Mouse (Mus musculus) limb, embryonic 14.5 days (tissue): ENCODE measurements around the gene Cdc20. TPM values are rescaled to one million over a fixed set of nuclear protein-coding genes. Genes with fewer than 3 reads are reported as not detected.

Experiments
- ATAC-seq: fragments of 200-750 bp; cut with Nextera tagmentation; 2 replicates; pipeline ENCODE4 v1.8.0; 2017; ENCODE audit warnings: low read depth, moderate number of reproducible peaks, moderate TSS enrichment; ENCODE audit not compliant: low FRiP score
- DNase-seq: peaks from one replicate; pipeline ENCODE4 v3.0.0-alpha.2; 2015; ENCODE audit warnings: low spot score
- H3K27ac ChIP-seq: fragments of 300-500 bp; sonication (generic); replicated peaks from 2 replicates; pipeline ENCODE4 v1.5.1; 2014; ENCODE audit warnings: low read depth, mild to moderate bottlenecking, low read length, moderate library complexity, mixed read lengths
- H3K27me3 ChIP-seq: fragments of 300-500 bp; sonication (generic); 2 replicates; pipeline ENCODE4 v1.6.1; 2014; ENCODE audit warnings: low read length, mixed read lengths; ENCODE audit not compliant: control insufficient read depth, insufficient read depth
- H3K36me3 ChIP-seq: fragments of 300-500 bp; sonication (generic); 2 replicates; pipeline ENCODE4 v1.6.1; 2014; ENCODE audit warnings: mild to moderate bottlenecking, low read length, moderate library complexity, mixed read lengths; ENCODE audit not compliant: control insufficient read depth, insufficient read depth
- H3K4me1 ChIP-seq: fragments of 300-500 bp; sonication (generic); 2 replicates; pipeline ENCODE4 v1.6.1; 2014; ENCODE audit warnings: antibody characterized with exemption, low read length, mixed read lengths; ENCODE audit not compliant: control insufficient read depth, insufficient read depth
- H3K4me2 ChIP-seq: fragments of 300-500 bp; sonication (generic); replicated peaks from 2 replicates; pipeline ENCODE4 v1.6.1; 2014; ENCODE audit warnings: low read depth, mild to moderate bottlenecking, low read length, moderate library complexity; ENCODE audit not compliant: severe bottlenecking
- H3K4me3 ChIP-seq: fragments of 300-500 bp; sonication (generic); replicated peaks from 2 replicates; pipeline ENCODE4 v1.5.1; 2014; ENCODE audit warnings: low read length
- H3K9ac ChIP-seq: fragments of 300-500 bp; sonication (generic); 2 replicates; pipeline ENCODE4 v1.6.1; 2014; ENCODE audit warnings: mild to moderate bottlenecking, low read depth, low read length, moderate library complexity; ENCODE audit not compliant: severe bottlenecking
- H3K9me3 ChIP-seq: fragments of 300-500 bp; sonication (generic); 2 replicates; pipeline ENCODE4 v1.6.1; 2016; ENCODE audit warnings: low read length; ENCODE audit not compliant: control insufficient read depth
- POLR2A ChIP-seq: fragments of 200-500 bp; IDR thresholded peaks from 2 replicates; pipeline ENCODE4 v1.8.0; 2012; ENCODE audit warnings: inconsistent platforms, mild to moderate bottlenecking, moderate library complexity, borderline replicate concordance; ENCODE audit not compliant: insufficient read depth, insufficient read length; ENCODE audit errors: extremely low read depth
- WGBS: fragments of 180-500 bp; shearing (Covaris S2); extraction: QIAGEN DNeasy Blood & Tissue Kit; methylation state at CpG from one replicate; pipeline ENCODE4 v1.1.7; 2014; 5-methylcytosine and 5-hydroxymethylcytosine counted together
- polyA plus RNA-seq, 2 experiments: library from polyadenylated mRNA; depleted of rRNA in 1 of 2; stranded (reverse) in 1 of 2; unstranded in 1 of 2; fragments of >200 nt; fragmentation: Nextera tagmentation in 1 of 2; extraction: Ambion mirVana in 1 of 2; gene quantifications; 2 replicates each; pipeline versions ENCODE4 v1.2.1 to v1.2.3; 2012 to 2014

Gene Cdc20
- polyA plus RNA-seq, 2 experiments = 144 to 189 TPM

DNA sequence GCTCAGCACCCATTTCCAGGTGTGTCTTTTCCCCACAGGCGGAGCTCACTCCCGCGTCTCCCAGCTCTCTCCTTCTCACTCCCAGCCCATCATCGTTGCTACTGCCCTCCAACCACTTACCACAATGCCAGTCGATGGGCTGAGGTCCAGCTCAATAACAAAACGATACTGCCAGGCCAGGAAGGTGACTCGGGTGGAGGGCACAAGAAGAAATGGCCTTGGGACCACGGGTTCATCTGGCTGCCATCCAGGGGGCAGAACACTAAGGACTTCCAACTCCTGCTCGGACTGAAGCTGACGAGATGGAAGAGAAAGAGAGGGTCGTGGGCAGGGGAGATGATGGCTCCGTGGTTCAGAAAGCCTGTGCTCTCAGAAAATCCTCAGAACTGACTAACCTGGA lies 34.5 kb downstream of the Cdc20 start:
- Histone ChIP-seq H3K4me1 (no peaks in the 10 kb centered on the region), H3K27ac (no peak overlapping the region), H3K9me3 (no peaks in the 10 kb centered on the region), H3K36me3 (peaks cover 54% of the 10 kb centered on the region), H3K27me3 (no peaks in the 10 kb centered on the region), H3K9ac (no peak overlapping the region), H3K4me3 (no peak overlapping the region), H3K4me2 (no peak overlapping the region)
- ATAC-seq = no peak
- WGBS = 96% methylated on average over 12 of the region's 12 CpGs
- DNase-seq = no peak
- no peak for TF ChIP-seq POLR2A

DNA sequence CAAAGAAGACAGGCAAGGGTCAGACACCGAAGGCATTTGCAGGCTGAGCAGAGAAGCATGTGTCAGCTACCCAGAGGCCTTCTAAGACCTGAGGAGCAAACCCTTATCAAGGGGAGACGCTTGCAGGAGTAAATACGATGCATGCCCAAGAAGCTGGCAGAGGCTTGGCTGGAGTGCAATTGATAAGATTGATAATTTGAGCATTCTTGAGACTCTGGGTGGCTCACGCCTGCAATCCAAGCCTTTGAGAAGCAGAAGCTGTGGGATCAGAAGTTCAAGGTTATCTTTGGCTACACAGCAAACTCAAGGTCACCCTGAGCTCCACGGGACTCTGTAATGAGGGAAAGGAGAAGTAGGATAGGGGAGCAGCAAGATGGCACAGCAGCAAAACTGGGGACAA lies 35.2 kb downstream of the Cdc20 start:
- no peaks in the 10 kb centered on the region for H3K9me3 ChIP-seq
- H3K4me2 ChIP-seq = no peak overlapping the region
- WGBS = 90% methylated on average over 5 of the region's 5 CpGs
- no peaks in the 10 kb centered on the region for H3K27me3 ChIP-seq
- H3K9ac ChIP-seq = no peak overlapping the region
- no peak for DNase-seq
- H3K4me1 ChIP-seq = no peaks in the 10 kb centered on the region
- no peak for TF ChIP-seq POLR2A
- H3K36me3 ChIP-seq = peaks cover 62% of the 10 kb centered on the region
- ATAC-seq = no peak
- no peak overlapping the region for H3K27ac ChIP-seq
- H3K4me3 ChIP-seq = no peak overlapping the region

DNA sequence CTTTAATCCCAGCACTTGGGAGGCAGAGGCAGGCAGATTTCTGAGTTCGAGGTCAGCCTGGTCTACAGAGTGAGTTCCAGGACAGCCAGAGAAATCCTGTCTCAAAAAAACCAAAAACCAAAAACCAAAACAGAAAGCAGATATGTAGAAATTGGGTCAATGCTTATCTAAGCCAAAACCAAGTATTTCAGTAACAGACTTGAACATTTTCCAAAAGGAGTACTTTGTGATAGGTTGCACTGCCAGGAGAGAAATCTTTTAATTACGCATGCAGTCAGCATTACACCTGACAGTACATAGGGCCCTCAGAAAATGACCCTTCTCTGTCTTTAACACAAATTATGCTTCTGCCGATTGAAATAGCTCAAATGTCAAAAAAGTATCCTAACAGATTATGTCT lies 35.7 kb downstream of the Cdc20 start:
- no peaks in the 10 kb centered on the region for H3K9me3 ChIP-seq
- peaks cover 67% of the 10 kb centered on the region for H3K36me3 ChIP-seq
- H3K27ac ChIP-seq = no peak overlapping the region
- no peak overlapping the region for H3K4me3 ChIP-seq
- H3K9ac ChIP-seq = no peak overlapping the region
- no peak for TF ChIP-seq POLR2A
- H3K4me1 ChIP-seq = no peaks in the 10 kb centered on the region
- H3K27me3 ChIP-seq = no peaks in the 10 kb centered on the region
- H3K4me2 ChIP-seq = no peak overlapping the region
- no peak for DNase-seq
- ATAC-seq = no peak
- WGBS = 88% methylated on average over 3 of the region's 3 CpGs

DNA sequence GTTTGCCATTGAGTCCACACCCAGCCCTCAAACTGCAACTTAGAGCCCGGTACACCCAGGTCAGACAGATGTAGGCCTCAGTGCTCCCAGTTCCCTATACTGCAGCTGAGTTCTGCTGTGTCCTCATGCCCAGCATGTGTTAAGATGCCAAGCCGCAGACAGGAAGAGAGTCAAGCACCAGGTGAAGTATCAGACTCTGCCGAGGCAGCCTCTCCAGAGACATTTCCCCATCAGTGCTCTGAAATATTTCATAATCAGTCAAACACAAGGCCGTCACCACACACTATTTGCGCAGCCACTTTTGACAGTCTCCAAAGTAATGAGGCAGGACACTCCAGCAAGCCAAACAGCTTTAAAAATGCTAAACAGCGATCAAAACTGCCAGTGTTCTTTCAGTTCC lies 38.8 kb downstream of the Cdc20 start:
- Histone ChIP-seq H3K4me1 (no peaks in the 10 kb centered on the region), H3K4me2 (no peak overlapping the region), H3K36me3 (peaks cover 92% of the 10 kb centered on the region), H3K27me3 (no peaks in the 10 kb centered on the region), H3K9ac (no peak overlapping the region), H3K9me3 (no peaks in the 10 kb centered on the region), H3K27ac (no peak overlapping the region), H3K4me3 (no peak overlapping the region)
- no peak for DNase-seq
- 93% methylated on average over 6 of the region's 6 CpGs for WGBS
- TF ChIP-seq POLR2A = no peak
- ATAC-seq = no peak

DNA sequence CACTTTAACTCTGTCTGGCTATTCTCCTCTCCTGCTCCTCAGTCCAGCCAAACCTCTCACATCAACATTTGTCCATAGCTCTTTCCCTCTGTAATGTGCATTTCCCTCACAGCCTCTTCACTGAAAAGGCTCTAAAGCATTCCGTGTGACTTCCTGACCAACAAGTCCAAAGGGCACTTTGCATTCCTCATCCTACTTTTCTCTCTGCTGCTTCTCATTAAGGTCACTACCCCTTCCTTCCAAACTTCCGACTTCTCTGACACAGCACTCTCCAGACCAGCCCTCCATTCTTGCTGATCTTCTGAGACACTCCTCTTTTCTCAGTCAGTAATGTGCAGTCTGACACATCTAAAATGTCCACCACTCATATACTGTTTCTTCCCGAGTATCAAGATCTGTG lies 40.7 kb downstream of the Cdc20 start:
- no peak overlapping the region for H3K4me3 ChIP-seq
- no peak for DNase-seq
- 70% methylated on average over 3 of the region's 3 CpGs for WGBS
- no peak overlapping the region for H3K4me2 ChIP-seq
- H3K4me1 ChIP-seq = no peaks in the 10 kb centered on the region
- ATAC-seq = no peak
- no peak for TF ChIP-seq POLR2A
- H3K9ac ChIP-seq = no peak overlapping the region
- H3K27me3 ChIP-seq = no peaks in the 10 kb centered on the region
- H3K27ac ChIP-seq = no peak overlapping the region
- H3K9me3 ChIP-seq = no peaks in the 10 kb centered on the region
- H3K36me3 ChIP-seq = peaks cover 93% of the 10 kb centered on the region

DNA sequence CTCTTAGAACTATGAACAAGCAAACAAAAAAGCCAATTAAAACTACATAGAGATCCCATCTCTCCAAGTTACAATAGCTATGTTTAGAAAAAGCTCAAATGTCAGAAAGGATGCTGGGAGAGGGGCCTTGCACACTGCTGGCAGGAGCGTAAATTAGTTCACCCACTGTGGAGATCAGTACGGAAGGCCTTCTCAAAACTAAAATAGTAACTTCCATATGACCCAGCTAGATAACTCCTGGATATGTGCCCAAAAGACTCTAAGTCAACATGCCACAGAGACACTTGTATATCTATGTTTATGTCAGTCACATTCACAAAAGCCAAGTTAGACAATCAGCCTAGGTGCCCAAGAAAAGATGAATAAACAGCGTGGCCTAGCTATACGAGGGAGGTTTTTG lies 41.9 kb downstream of the Cdc20 start:
- WGBS = 93% methylated on average over 4 of the region's 4 CpGs
- ATAC-seq = no peak
- Histone ChIP-seq H3K4me3 (no peak overlapping the region), H3K9me3 (no peaks in the 10 kb centered on the region), H3K9ac (no peak overlapping the region), H3K27me3 (no peaks in the 10 kb centered on the region), H3K4me1 (no peaks in the 10 kb centered on the region), H3K4me2 (no peak overlapping the region), H3K36me3 (peaks cover 94% of the 10 kb centered on the region), H3K27ac (no peak overlapping the region)
- no peak for DNase-seq
- no peak for TF ChIP-seq POLR2A
